Mouse (Mus musculus) lung, postnatal 25 days (tissue): Measurements from ENCODE around the gene Dbn1.
A peak's percentile ranks its signal among the peaks of the same experiment; 100 is the strongest.

Experiments used
- DNase-seq: peaks from one replicate; pipeline ENCODE4 v3.0.0; 2022; ENCODE audit warnings: low spot score

Dbn1 gene

DNA sequence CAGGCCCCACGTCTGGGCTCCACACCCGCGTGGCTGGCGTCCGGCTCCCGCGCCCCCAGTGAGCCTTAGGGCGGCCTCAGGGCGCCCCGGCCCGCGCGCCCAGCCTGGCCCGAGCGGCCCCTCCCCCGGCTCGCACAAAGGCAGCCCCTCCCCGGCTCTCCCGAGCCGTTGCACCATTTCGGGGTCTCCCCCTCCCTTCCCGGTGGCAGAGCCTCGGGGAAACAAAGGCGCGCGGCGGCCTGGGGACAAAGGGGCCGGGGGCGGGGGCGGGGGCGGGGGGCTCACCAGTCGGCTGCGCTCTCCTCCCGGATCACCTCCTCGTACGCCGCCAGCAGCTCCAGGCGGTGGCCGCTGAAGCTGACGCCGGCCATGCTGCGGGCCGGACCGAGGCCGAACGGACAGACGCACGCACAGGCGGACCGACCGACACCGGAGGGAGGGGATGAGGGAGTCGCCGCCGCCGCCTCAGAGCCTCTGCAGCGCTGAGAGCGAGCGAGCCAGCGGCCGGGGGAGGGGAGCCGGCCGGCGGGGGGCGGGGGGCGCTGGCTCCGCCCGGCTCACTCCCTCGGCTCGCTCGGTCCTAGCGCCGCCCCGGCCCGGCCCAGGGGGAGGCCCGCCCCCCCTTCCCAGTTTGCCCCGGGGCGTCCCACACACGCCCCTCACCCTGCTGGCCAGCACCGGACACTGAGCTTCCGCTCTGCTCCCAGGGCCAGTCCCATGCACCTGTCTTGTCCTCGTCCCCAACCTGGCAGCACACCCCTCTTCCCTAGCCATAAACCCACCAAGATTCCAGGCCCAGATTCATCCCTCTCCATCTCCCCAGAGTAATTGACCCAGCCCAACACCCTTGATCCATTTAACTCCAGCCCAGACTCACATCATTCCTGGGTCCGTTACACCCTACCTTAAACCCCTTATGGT lies at the start of gene Dbn1:
Gene Dbn1, minus strand, starts transcription at position 534 of the 921 bp plus-strand sequence.
- DNase-seq, result no peak

DNA sequence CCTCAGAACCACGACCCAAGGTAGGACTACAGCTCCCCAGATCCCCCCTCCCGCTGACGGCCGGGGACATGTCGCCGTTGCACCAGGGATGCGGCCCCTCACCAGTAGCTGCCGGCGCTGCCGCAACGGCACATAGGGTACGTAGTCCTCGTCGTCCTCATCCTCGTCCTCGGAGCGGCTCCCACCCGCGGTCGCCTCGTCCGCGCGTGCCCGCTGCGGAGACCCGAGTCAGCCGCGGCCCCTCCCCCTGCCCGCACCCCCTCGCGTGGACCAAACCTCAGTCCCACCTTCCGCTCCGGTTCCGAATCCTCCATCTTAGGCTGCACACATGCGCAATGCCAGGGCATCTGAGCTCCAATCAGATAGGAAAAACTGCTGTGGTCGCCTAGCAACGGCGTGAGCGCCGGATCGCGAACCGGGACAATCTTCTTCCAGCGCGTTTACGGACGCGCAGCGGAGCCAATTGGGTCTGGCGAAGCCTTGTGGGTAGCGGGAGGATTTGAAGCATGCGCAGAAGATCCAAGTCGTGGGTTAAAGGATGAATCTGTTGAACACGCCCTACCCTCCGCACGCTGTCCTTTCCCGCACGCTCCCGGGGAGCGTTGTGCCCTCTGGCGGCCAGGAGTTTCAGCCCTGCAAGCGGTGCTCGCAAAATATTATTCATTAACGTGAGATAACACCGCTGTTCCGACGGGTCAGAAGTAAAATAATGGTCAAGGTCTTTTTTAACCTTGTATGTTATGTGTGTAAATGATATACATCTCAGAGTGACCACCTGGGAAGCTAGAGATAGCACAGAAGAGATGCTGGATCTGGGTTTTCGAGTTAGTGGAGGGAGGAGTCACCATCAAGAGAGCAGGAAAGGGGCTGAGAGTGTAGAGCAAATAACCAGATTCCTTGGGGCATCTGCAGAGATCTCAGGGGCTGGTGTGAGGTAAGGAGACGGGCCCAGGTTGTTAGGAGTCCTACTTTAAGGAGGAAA lies 48.6 kb upstream of the Dbn1 start, which contains the start of gene Ddx41:
Gene Ddx41, minus strand, starts transcription at position 465 of the 982 bp plus-strand sequence.
- peak; percentile 100 for DNase-seq

DNA sequence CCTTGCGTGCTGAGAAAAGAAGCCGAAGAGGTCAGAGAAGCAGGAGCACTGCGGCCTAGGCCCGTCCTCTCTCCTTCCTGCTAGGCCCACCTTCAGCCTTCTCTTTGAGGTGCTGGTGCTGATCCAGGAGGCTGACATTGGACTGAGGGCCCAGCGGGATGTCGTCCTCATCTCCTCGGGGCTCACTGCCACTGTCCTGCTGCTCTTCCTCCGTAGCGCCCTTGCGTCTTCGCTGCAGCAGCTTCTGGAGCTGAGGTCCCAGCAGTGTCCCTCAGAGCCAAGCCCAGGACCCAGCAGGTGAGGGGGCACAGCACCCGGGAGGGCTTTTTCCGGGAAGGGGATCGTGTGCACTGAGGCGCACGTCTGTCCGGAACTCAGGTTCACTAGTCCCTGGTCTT lies 47.9 kb upstream of the Dbn1 start:
- DNase-seq, result no peak

DNA sequence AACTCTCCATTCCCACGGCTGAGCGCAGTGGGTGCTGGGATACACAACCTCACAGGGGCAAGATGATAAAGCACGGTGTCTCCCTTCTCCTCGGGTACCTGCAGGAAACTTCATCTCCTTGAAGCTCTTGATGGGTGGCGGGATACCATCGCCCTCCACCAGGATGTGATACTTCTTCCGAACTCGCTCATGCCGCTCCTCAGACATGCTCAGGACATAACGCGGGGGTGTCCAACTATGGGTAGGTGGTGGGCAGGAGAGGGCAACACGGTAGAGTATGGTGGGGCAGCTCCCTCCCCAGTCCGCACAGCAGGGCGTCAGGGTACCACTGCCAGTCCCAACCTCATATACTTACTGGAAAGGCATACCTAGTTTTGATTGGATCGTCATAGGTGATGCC lies 47.3 kb upstream of the Dbn1 start:
- DNase-seq, result no peak

DNA sequence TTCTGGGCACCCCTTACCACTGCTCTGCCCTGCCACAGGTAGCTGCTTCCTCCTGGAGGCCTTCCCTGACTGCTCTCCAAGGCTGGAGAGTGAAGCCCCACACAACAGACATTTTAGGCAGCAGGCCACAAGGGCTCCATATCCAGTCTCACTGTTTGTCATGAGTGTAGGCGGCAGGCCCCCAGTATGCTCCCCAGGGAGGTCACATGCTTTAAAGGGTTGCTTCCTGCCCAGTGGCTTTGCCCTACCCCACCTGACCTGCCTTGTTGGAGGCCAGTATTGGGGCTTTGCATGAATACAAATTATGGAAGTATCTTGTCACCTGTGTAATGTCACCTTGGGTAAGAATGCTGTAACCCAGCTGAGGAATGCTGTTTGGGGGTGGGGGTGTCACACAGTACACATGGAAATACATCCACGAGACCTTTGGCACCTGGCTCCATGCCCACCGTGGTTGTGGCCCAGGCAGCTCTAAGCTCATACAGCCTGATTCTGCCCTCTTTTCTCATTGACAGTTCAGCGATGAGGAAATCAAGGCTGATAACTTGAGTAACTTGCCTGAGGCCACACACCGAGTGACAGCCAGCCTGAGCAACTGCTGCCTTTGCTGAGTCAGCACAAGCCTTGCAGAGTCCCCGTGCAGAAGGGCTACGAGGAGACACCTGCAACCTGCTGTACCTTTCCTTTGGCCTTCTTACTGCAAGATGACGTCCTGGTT lies 41.4 kb upstream of the Dbn1 start, which contains the start of gene Dok3:
Gene Dok3, minus strand, starts transcription at position 99 of the 718 bp plus-strand sequence.
- DNase-seq, result peak; percentile 39

DNA sequence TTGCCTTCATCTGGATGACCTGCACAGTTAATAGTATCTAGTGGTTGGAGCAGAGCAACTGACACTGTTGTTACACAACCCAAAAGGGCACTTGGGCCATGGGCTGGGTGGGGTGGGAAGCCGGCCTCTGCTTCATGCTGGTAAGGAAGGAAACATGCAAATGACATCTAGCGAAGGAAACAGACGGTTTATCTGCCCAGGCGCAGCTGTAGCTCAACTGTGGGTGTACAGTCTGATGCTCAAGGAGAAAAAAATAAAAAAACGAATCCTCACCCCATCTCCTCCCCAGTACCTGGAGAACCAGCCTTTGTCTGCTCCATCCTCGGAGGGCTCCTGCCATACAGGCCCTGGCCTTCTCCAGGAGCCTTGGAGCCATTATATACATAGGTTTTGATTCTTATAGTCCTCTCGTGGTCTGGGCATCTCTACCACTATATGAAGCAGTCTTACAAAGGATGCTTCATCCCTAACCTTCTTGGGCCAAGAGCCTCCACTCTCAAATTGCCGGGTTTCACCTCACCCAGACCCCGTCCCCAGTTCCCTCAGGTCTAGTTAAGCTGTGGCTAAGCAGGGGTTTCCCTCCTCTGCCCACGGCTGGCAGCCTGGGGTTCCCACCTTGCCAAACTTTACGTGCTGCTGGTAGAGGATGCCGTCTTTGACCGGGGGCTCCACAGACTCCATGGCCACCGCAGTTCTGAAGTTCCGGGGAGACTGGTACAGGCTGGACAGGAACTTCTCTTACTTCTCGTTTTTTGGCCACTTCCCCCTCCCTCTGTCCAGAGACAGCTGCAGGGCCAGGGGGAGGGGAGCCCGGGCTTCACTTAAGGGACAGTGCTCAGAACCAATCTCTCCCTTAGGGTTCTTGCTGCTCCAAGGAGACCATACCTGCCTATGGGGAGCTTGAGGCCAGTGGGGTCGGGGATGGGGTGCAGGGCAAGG lies 40.2 kb upstream of the Dbn1 start:
- peak; percentile 50 for DNase-seq

DNA sequence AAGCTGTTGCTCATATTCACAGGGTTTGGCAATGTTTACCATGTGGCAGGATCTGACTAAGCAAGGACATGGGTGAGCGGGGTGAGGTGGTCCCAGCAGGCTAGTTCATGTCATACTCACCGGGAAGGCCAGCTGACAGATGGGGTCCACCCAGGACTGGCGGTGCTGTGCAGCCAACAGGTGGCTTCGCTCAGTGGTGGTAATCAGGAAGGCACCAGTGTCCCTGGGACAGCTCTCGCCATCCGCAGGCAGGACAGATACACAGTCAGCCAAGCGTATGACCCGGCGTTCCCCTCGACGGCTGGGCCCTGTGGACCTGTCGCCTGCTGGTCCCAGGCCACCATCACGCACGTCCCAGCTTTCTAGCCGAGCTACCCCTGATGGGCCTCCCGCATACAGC lies 39.3 kb upstream of the Dbn1 start:
- DNase-seq, result no peak

DNA sequence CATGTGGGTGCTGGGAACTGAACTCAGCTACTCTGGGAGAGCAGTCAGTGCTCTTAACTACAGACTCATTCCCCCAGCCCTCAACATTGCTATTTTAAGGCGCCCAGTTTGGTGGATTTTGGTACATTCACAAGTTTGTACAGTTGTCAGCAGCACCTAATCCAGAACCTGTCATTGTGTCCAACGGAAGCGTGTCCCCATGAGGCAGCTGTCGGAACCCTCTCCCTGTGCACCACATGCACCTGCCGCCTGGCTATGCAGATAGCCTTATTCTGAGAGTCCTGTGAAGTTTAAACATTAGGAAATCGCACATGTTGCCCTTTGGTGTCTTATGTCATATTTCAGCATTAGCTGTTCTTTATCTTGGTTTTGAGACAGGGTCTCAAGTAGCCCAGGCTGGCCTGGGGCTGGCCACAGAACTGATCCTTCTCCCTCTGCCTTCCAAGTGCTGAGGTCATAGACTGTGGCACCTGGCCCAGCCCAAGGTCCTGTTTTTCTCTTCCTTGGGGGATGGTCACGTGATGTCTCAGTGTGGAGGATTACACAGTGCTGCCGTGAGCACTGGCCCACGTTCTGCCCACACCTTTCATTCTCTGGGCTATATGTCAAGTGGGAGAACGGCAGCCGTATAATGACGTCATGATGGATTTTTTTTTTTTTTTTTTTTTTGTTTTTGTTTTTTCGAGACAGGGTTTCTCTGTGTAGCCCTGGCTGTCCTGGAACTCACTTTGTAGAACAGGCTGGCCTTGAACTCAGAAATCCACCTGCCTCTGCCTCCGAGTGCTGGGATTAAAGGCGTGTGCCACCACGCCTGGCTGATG lies 38.0 kb upstream of the Dbn1 start:
- no peak for DNase-seq

DNA sequence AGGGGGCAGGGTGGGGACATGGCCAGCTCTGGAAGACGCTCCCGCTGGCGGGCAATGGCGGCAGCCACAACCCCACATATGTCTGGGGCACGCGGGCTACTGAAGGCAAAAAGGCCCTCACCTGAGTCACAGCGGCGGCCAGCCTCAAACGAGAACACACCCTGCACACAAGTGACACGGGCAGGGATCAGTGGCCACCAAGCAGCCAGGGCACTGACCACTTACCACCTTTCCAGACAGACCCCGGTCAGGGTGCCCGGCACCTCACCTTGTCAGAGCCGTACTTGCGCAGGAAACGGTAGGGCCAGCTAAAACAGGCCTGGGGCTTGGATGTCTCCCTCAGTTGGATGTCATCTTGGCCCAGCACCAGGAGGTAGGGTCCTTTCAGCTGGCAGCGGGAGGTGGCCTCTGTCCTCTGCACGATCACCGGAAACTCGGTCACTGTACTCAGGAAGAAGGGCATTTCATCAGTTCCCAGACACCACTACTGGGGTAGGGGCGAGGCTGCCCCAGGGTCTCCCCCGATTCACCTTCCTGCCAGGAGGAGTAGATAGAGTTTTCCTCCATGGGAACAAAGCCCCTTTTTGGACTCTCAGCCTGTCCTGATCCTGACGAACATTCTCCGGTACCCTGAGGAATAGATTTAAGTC lies 36.2 kb upstream of the Dbn1 start:
- no peak for DNase-seq

DNA sequence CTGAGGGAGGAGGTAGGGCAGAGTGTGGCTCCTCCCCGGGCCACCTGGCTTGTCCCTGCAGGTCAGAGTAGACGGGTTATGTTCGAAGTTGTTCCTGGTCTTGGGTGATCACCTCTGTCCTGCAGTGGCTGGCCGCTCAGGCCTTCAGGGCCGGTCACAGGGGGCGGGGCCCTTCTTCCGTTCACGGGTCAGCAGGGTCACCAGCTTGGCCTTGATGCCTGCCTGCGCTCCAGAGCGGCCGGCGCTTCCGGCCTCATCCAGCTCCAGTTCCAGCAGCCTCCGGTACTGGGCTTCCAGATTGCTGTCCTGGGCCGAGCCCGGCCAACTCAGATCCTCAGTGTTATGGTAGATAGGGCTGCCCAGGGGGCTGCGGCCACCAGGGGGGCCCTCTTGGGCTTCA lies 35.4 kb upstream of the Dbn1 start:
- no peak for DNase-seq

DNA sequence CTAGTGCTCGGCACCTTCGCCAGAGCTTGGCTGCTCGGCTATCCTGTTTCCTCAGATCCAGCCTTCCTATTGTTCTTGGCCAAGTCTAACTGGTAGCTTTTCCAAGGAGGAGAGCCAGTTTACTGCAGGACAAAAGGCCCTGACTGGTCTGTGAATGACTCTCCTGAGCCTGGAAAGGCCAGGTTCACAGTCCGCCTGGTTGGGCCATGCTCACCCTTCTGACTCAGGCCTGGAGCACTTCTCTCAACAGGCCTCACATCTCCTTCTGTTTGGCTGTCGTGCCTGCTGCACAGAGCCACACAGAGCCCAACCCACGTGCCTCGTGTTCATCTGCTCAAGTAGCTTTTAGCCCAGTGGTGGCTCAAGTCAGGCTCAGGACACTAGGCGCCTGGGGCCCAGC lies 34.8 kb upstream of the Dbn1 start:
- no peak for DNase-seq

DNA sequence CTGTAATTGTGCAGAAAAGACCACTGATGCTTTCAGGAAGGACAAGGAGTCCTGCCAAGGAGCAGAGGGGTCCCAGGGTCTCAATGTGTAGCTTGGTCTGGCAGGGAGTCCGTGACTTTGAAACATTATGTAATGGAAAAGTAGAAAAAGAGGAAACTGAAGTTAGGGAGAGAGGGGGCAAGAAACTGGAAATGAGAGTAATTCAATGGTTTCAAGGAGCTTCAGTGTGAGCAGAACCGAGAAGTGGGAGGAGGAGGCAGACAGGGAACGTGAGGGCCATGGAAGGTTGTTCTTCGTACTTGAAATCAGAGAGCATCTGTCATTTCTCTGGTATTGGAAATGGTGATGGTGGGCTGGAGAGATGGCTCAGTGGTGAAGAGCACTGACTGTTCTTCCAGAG lies 31.7 kb upstream of the Dbn1 start:
- DNase-seq, result no peak

DNA sequence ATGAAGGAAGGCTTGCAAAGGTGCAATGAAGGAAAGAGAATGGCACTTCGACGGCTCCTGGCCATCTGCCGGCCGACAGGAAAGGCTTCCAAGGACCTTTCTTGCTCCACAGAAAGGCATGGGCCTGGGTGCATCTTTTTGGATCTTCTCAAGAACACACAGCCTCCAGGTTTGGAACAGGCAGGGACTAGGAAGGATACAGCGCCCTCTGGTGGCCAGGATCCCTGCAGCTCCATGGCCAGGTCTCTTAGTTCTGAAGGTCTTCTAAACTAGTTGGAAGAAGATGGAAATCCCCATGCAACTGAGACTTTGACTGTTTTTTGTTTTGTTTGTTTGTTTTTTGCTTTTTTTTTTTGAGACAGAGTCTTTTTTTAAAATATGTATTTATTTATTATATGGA lies 29.0 kb upstream of the Dbn1 start:
- DNase-seq, result peak; percentile 87

DNA sequence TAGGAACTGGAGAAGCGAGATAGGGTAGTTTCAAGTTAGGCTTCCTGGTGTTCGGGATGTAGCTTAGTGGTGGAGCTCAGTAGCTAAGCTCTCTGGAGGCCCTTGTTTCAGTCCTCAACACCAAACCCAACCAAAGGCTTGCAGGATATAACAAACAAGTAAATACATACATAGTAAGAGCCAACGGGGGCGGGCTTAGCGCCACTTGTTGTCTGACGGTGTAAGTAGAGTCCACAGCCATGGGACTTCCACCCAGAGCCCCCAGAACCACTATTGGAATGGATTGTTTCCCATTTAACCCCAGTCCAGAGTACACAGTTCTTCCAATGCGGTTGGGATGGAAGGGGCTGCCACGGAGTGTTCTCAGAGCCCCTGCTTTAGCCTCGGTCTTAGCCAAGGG lies 25.9 kb upstream of the Dbn1 start:
- no peak for DNase-seq

DNA sequence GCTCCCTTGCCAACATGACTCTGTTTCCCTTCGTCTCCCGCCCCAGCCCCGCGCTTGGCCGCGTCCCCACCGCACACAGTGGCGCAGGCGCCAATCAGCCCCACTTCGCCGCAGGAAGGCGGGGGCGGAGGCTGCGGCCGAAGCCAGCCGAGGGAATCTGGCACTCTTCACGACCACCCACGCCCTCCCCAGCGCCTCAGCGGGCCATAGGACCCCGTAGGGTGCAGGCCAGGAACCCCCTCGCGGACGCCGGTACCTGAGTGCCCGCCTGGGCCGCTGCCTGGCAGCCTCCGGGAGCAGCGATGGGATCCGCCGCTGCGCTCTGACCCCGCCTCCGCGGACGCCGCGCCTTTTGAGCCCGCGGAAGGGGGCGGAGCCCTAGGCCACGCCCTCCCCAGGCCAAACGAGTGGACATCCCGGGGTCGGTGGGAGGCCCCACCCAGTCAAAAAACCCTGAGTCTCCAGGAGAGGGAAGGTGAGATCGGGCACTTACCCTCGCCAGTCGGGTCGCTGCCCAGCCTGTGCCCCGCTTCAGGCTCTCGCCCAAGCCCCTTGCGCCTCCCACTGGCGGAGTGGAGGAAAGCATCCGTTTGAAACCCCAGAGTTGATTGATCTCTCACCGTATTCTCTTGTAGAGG lies 25.3 kb upstream of the Dbn1 start, which contains the start of gene Pdlim7:
Gene Pdlim7, minus strand, starts transcription at position 566 of the 638 bp plus-strand sequence.
- peak; percentile 87 for DNase-seq

DNA sequence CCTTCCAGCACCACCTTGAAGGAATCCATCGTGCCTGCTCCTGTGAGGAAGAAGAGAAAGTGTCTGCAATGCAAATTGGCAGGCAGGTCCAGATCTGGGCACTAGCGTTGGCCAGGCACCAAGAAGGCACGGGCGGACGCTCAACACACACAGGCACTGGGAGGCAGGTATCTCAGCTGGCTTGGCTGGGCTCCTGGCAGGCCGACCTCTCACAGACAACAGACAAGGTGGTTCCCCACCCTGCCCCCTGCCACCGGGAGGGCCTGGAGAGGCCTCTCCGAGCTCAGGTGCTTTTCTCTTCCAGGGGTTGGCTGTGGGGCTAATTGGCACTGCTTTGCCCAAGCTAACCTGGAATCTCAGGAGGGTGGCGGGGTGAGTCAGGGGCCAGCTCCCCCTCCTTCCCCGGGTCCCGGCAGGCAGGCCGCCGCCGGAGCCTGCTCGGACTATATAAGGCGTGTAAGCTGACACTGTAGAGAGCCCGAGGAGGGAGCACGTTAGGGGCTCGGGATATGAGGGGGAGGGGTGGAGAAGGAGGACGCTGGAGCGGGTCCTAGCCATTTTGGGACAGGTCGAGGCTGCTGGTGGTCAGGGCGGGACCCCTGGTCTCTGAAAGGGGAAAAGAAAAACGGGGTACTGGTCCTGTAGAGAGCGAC lies 24.6 kb upstream of the Dbn1 start:
- DNase-seq, result peak; percentile 35

DNA sequence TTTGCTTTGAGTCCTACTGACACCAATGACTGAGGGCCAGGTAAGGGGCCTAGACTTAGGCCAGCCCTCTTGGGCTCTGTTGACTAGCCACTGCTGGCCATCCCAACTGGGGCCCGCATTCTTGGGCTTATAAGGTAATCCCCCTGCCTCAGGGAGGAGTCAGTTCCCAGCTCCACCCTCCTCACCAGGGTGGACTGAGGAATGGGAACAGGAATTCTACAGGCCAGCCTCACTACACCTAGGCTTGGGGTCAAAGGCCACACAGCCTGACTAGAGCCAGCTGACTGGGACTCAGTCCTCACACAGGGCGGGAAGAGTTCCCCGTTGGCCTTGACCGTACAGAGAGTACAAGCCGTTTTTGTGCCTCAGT lies 23.6 kb upstream of the Dbn1 start:
- no peak for DNase-seq
